Mouse (Mus musculus) myocyte (in vitro differentiated cells): ENCODE data around the gene Myom3. TPM values are rescaled to one million over a fixed set of nuclear protein-coding genes. Genes with fewer than 3 reads are reported as not detected.

Experiments used
- H3K27me3 ChIP-seq: one replicate; pipeline ENCODE4 v1.6.1; 2011; ENCODE audit not compliant: control insufficient read depth, insufficient read depth, insufficient read length
- H3K36me3 ChIP-seq: one replicate; pipeline ENCODE4 v1.6.1; 2011; ENCODE audit not compliant: control insufficient read depth, insufficient read depth
- H3K4me2 ChIP-seq: one replicate; pipeline ENCODE4 v1.6.1; 2011; ENCODE audit warnings: low read depth, control low read depth
- H3K4me3 ChIP-seq: one replicate; pipeline ENCODE4 v1.5.1; 2011; ENCODE audit warnings: mild to moderate bottlenecking, control low read depth, moderate library complexity
- H3K79me2 ChIP-seq: one replicate; pipeline ENCODE4 v1.6.1; 2011; ENCODE audit not compliant: control insufficient read depth, insufficient read depth
- H3ac ChIP-seq: one replicate; pipeline ENCODE4 v1.6.1; 2011; ENCODE audit not compliant: control insufficient read depth, insufficient read length
- CEBPB ChIP-seq: IDR thresholded peaks from 2 replicates; pipeline ENCODE4 v1.6.1; 2011; ENCODE audit warnings: mild to moderate bottlenecking, moderate library complexity; ENCODE audit not compliant: poor library complexity, insufficient read depth, severe bottlenecking
- E2F4 ChIP-seq: IDR thresholded peaks from one replicate; pipeline ENCODE4 v1.6.1; 2011; ENCODE audit warnings: mild to moderate bottlenecking, control low read depth, moderate library complexity; ENCODE audit not compliant: insufficient read depth
- MAX ChIP-seq: IDR thresholded peaks from one replicate; pipeline ENCODE4 v1.6.1; 2011; ENCODE audit warnings: low read depth, mild to moderate bottlenecking, control low read depth
- MYOD1 ChIP-seq, 3 experiments: IDR thresholded peaks; one replicate each; pipeline ENCODE4 v1.6.1; 2011; ENCODE audit warnings: control low read depth in 2 of 3, low read depth in 2 of 3, mild to moderate bottlenecking in 2 of 3, moderate library complexity in 1 of 3; ENCODE audit not compliant: insufficient read length in 2 of 3, control insufficient read depth in 1 of 3
- MYOG ChIP-seq, 3 experiments: IDR thresholded peaks; one replicate each; pipeline ENCODE4 v1.6.1; 2011; ENCODE audit warnings: control low read depth in 2 of 3, low read depth in 2 of 3, mild to moderate bottlenecking in 2 of 3; ENCODE audit not compliant: insufficient read length in 2 of 3, control insufficient read depth in 1 of 3, insufficient read depth in 1 of 3
- POLR2A ChIP-seq: IDR thresholded peaks from one replicate; pipeline ENCODE4 v1.6.1; 2011; ENCODE audit warnings: low read depth, mild to moderate bottlenecking, control low read depth, moderate library complexity; ENCODE audit not compliant: insufficient read length
- POLR2AphosphoS2 ChIP-seq: IDR thresholded peaks from one replicate; pipeline ENCODE4 v1.6.1; 2011; ENCODE audit warnings: low read depth, control low read depth; ENCODE audit not compliant: insufficient read length
- REST ChIP-seq: IDR thresholded peaks from one replicate; pipeline ENCODE4 v1.6.1; 2011; ENCODE audit warnings: mild to moderate bottlenecking, control low read depth, moderate library complexity; ENCODE audit not compliant: insufficient read depth, insufficient read length
- SRF ChIP-seq: IDR thresholded peaks from one replicate; pipeline ENCODE4 v1.6.1; 2011; ENCODE audit warnings: low read depth; ENCODE audit not compliant: control insufficient read depth, insufficient read length
- TCF12 ChIP-seq: IDR thresholded peaks from one replicate; pipeline ENCODE4 v1.6.1; 2011; ENCODE audit warnings: mild to moderate bottlenecking, control low read depth; ENCODE audit not compliant: poor library complexity, insufficient read depth, severe bottlenecking
- TCF3 ChIP-seq: IDR thresholded peaks from one replicate; pipeline ENCODE4 v1.6.1; 2011; ENCODE audit warnings: low read depth, control low read depth; ENCODE audit not compliant: insufficient read length
- USF1 ChIP-seq: IDR thresholded peaks from one replicate; pipeline ENCODE4 v1.6.1; 2011; ENCODE audit warnings: low read depth, mild to moderate bottlenecking, control low read depth, moderate library complexity
- polyA plus RNA-seq: library from polyadenylated mRNA; unstranded; fragments of >200 nt; fragmentation: generic; extraction: Trizol; gene quantifications from one replicate; pipeline ENCODE4 v1.2.1, GENCODE M21; 2012; ENCODE audit warnings: missing spikeins

Myom3 gene
- polyA plus RNA-seq, 1 experiment: 97.1 TPM

DNA sequence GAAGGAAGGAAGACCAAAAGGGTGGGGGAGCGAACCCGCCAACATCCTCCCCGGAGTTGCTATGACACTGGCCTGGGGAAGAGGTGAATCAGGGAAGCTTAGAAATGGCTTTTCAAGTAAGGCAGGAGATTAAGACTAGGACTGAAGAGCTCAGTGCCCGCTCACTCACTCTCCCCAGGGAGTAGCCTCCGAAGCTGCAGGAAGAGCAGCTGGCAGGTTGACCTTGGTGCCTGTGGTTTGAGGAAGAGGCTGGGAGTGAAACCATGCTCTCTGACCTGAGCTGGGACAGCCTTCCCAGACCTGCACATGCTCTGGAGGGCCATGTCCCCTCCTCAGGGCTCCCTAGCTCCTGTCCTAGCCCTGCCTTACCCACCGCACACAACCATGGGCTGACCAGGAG, 690 bp upstream of the Myom3 start:
- TF ChIP-seq CEBPB (no peak), MYOD1 (IDR thresholded peaks at IDR 0.05; ENCODE audit: control insufficient read depth in 1 of 3, insufficient read length in 2 of 3, low read depth in 2 of 3) (peak in 2 of 3 experiments; percentile 55 to 68), SRF (no peak), MYOG (IDR thresholded peaks at IDR 0.05; ENCODE audit: control insufficient read depth in 1 of 3, insufficient read depth in 1 of 3, insufficient read length in 2 of 3, low read depth in 2 of 3) (peak; percentile 13 to 82 (median 34)), E2F4 (no peak), MAX (no peak)
- H3K27me3 ChIP-seq: no peaks in the 10 kb centered on the region
- no peaks in the 10 kb centered on the region for H3K36me3 ChIP-seq
- H3K4me2 ChIP-seq: peak overlapping the region; percentile 46
- peak overlapping the region; percentile 34 for H3K4me3 ChIP-seq
- no peak overlapping the region for H3ac ChIP-seq
- H3K79me2 ChIP-seq: no peaks in the 10 kb centered on the region

DNA sequence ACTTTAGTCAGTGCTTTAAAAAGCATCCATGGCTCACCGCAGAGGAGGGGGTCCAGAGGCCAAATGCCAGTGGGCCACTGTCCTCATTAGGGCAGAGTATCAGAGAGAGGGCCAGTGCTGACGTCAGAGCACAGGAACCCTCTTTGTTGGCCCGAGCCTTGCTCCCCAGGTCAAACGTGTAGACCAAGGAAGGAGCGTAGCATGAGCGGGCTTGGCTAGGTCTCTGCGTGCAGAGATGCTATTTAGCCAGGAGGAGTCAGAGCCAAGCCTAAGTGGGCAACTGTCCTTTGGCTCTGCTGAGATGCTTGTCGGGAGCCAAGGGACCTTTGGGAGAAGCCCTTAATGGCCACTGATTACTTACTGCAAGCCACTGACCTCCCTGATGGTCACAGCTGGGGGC, 1.5 kb downstream of the Myom3 start:
- Histone ChIP-seq H3K4me3 (peak overlapping the region; percentile 34), H3K36me3 (no peaks in the 10 kb centered on the region), H3K4me2 (peak overlapping the region; percentile 71), H3K27me3 (no peaks in the 10 kb centered on the region), H3ac (no peak overlapping the region), H3K79me2 (no peaks in the 10 kb centered on the region)
- no peak for TF ChIP-seq TCF12
- TF ChIP-seq TCF3: no peak
- TF ChIP-seq REST: no peak
- no peak for TF ChIP-seq MYOG (IDR thresholded peaks at IDR 0.05; ENCODE audit: control insufficient read depth in 1 of 3, insufficient read depth in 1 of 3, insufficient read length in 2 of 3, low read depth in 2 of 3)
- no peak for TF ChIP-seq POLR2AphosphoS2
- TF ChIP-seq MYOD1 (IDR thresholded peaks at IDR 0.05; ENCODE audit: control insufficient read depth in 1 of 3, insufficient read length in 2 of 3, low read depth in 2 of 3): no peak
- no peak for TF ChIP-seq CEBPB
- no peak for TF ChIP-seq POLR2A
- TF ChIP-seq USF1: no peak
- TF ChIP-seq SRF: no peak
- no peak for TF ChIP-seq E2F4
- TF ChIP-seq MAX: no peak

DNA sequence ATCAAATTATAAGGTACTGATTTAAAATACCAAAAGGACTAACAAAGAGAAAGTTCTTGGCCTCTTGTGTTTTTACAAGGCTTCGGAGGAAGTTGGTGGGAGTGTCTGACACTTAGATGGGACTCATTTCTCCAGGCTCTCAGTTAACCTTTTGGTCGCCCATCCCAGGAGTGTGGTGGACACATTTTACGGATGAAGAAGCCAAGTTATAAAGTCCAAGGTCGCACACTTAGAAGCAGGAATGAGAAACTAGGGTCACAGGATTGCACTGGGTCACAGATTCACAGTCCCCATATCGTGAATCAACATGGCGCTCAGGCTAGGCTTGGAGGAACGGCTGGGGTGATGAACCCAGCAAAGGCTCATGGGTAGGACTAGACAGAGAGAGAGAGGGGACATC, 2.1 kb downstream of the Myom3 start:
- Histone ChIP-seq H3K4me3 (peak overlapping the region; percentile 34), H3K36me3 (no peaks in the 10 kb centered on the region)

DNA sequence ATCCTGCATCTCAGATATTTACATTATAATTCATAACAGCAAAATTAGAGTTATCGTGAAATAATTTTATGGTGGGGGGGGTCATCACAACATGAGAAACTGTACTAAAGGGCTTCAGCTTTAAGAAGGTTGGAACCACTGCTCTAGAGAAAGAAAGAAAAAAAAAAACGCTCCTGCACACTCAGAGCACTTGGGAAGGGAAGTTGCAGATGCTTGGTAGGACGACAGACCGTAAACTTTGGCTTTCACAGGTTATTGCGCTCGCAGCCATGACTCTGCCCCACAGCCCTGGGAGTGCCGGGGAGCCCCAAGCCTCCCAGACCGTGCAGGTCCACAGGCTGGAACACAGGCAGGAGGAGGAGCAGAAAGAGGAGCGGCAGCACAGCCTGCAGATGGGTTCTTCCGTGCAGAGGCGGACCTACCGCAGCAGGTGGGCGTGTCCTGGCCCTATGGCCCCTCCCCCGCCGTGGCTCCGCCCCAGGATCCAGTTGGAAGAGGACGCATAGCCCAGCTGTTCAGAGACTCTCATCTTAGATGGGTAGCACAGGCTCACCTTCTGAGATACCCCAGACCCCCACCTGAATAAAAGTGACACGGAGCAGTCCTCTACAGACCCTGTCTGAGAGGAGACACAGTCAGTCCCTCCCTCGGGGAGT, 2.9 kb downstream of the Myom3 start:
- Histone ChIP-seq H3K36me3 (no peaks in the 10 kb centered on the region), H3K4me2 (peak overlapping the region; percentile 71), H3ac (no peak overlapping the region), H3K27me3 (no peaks in the 10 kb centered on the region), H3K79me2 (no peaks in the 10 kb centered on the region), H3K4me3 (no peak overlapping the region)
- TF ChIP-seq REST (no peak), TCF12 (no peak), MYOD1 (IDR thresholded peaks at IDR 0.05; ENCODE audit: control insufficient read depth in 1 of 3, insufficient read length in 2 of 3, low read depth in 2 of 3) (peak in 2 of 3 experiments; percentile 13 to 64), MYOG (IDR thresholded peaks at IDR 0.05; ENCODE audit: control insufficient read depth in 1 of 3, insufficient read depth in 1 of 3, insufficient read length in 2 of 3, low read depth in 2 of 3) (peak in 2 of 3 experiments; percentile 24 to 60), POLR2AphosphoS2 (peak; percentile 87), SRF (no peak), CEBPB (no peak), POLR2A (peak; percentile 80), USF1 (no peak), TCF3 (no peak), E2F4 (no peak), MAX (no peak)

More for the DNA sequence above, 2.1 kb downstream of the Myom3 start:
- no peak for TF ChIP-seq E2F4
- TF ChIP-seq SRF: no peak
- no peak for TF ChIP-seq POLR2AphosphoS2
- no peak for TF ChIP-seq CEBPB
- no peak for TF ChIP-seq MYOD1 (IDR thresholded peaks at IDR 0.05; ENCODE audit: control insufficient read depth in 1 of 3, insufficient read length in 2 of 3, low read depth in 2 of 3)
- TF ChIP-seq POLR2A: no peak
- no peak for TF ChIP-seq REST
- TF ChIP-seq TCF12: no peak
- Histone ChIP-seq H3ac (no peak overlapping the region), H3K4me2 (peak overlapping the region; percentile 71), H3K27me3 (no peaks in the 10 kb centered on the region), H3K79me2 (no peaks in the 10 kb centered on the region)

DNA sequence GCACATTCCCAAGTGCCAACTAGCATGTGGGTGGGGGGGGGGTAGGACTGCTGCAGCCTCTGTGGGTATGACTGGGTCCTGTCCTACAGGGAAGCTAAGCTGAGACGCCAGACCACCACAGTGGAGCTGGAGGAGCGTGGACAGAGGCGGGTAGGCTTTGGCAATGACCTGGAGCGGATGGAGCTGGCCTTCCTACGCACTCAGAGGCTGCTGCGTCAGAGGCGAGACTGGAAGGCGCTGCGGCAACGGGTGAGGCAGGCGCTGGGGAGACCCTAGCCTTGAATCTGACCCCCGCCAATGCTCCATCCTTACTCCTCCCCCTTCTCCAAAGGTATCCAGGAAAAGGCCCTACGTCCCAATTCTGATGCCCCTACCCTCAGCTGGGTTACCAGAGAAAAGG, 5.2 kb downstream of the Myom3 start:
- H3K4me2 ChIP-seq: no peak overlapping the region
- H3K27me3 ChIP-seq: no peaks in the 10 kb centered on the region
- H3K36me3 ChIP-seq: no peaks in the 10 kb centered on the region
- no peak overlapping the region for H3ac ChIP-seq
- no peak overlapping the region for H3K4me3 ChIP-seq
- no peaks in the 10 kb centered on the region for H3K79me2 ChIP-seq
- TF ChIP-seq TCF3: no peak
- no peak for TF ChIP-seq MYOD1 (IDR thresholded peaks at IDR 0.05; ENCODE audit: control insufficient read depth in 1 of 3, insufficient read length in 2 of 3, low read depth in 2 of 3)
- no peak for TF ChIP-seq TCF12
- peak; percentile 64 for TF ChIP-seq POLR2AphosphoS2
